Mouse (Mus musculus) layer of hippocampus, adult 2 months (tissue): ENCODE data around the gene Mark1. TPM values are rescaled to one million over a fixed set of nuclear protein-coding genes. Genes with fewer than 3 reads are reported as not detected.

ENCODE experiments used
- DNase-seq, 2 experiments: peaks; one replicate each; pipeline ENCODE4 v3.0.0; 2022; ENCODE audit warnings: low spot score in 2 of 2
- H3K27ac ChIP-seq: fragments of 200-600 bp; 2 replicates; pipeline ENCODE4 v1.8.1; 2022
- H3K4me3 ChIP-seq: fragments of 200-600 bp; 2 replicates; pipeline ENCODE4 v1.8.1; 2022; ENCODE audit warnings: mild to moderate bottlenecking
- CTCF ChIP-seq: fragments of 200-600 bp; conservative IDR thresholded peaks from 2 replicates; pipeline ENCODE4 v1.8.1; 2022; ENCODE audit warnings: antibody characterized with exemption, mild to moderate bottlenecking, moderate library complexity
- total RNA-seq, 2 experiments: library from RNA; stranded (reverse); gene quantifications; 2 replicates each; pipeline ENCODE4 v1.2.3; 2021

Mark1 gene
- total RNA-seq, 2 experiments from 2014 or later, result 49.4 to 51.6 TPM

- peak; percentile 27 to 46 for DNase-seq
These were observed 48.3 kb downstream of the Mark1 start for GRCm38 (mm10) chr1:184951057-184951456.

GRCm38 (mm10) chr1:184938106-184938505 lies 61.3 kb downstream of the Mark1 start:
- no peak for DNase-seq
- no peak for TF ChIP-seq CTCF
- Histone ChIP-seq H3K4me3 (no peak overlapping the region), H3K27ac (no peak overlapping the region)

More at GRCm38 (mm10) chr1:184951057-184951456, 48.3 kb downstream of the Mark1 start:
- H3K4me3 ChIP-seq, result no peak overlapping the region
- H3K27ac ChIP-seq, result peak overlapping the region; percentile 44; the same call in 1 of the 2 replicates
- no peak for TF ChIP-seq CTCF

- no peak for TF ChIP-seq CTCF
- DNase-seq, result no peak
These were observed 63.4 kb downstream of the Mark1 start for GRCm38 (mm10) chr1:184935980-184936379.

GRCm38 (mm10) chr1:184935490-184935889 lies 63.9 kb downstream of the Mark1 start:
- no peak for DNase-seq
- Histone ChIP-seq H3K27ac (no peak overlapping the region), H3K4me3 (no peak overlapping the region)
- no peak for TF ChIP-seq CTCF

More at GRCm38 (mm10) chr1:184935980-184936379, 63.4 kb downstream of the Mark1 start:
- H3K27ac ChIP-seq, result no peak overlapping the region
- no peak overlapping the region for H3K4me3 ChIP-seq

GRCm38 (mm10) chr1:184931097-184931496 lies 68.3 kb downstream of the Mark1 start:
- peak overlapping the region; percentile 67; the same call in 1 of the 2 replicates for H3K27ac ChIP-seq
- TF ChIP-seq CTCF, result no peak
- no peak for DNase-seq
- H3K4me3 ChIP-seq, result no peak overlapping the region

- Histone ChIP-seq H3K27ac (no peak overlapping the region), H3K4me3 (no peak overlapping the region)
- no peak for TF ChIP-seq CTCF
- no peak for DNase-seq
These were observed 71.0 kb downstream of the Mark1 start for GRCm38 (mm10) chr1:184928382-184928781.

- Histone ChIP-seq H3K27ac (no peak overlapping the region), H3K4me3 (no peak overlapping the region)
- no peak for DNase-seq
- no peak for TF ChIP-seq CTCF
These were observed 71.5 kb downstream of the Mark1 start for GRCm38 (mm10) chr1:184927911-184928310.

- no peak for TF ChIP-seq CTCF
- Histone ChIP-seq H3K27ac (no peak overlapping the region), H3K4me3 (no peak overlapping the region)
- DNase-seq, result no peak
These were observed 76.5 kb downstream of the Mark1 start for GRCm38 (mm10) chr1:184922824-184923223.

GRCm38 (mm10) chr1:184920057-184920456 lies 79.3 kb downstream of the Mark1 start:
- Histone ChIP-seq H3K27ac (no peak overlapping the region), H3K4me3 (no peak overlapping the region)
- DNase-seq, result no peak
- no peak for TF ChIP-seq CTCF

GRCm38 (mm10) chr1:184918227-184918888 lies 81.0 kb downstream of the Mark1 start:
- no peak overlapping the region for H3K4me3 ChIP-seq
- no peak overlapping the region for H3K27ac ChIP-seq
- peak; percentile 71 for TF ChIP-seq CTCF
- DNase-seq, result no peak

GRCm38 (mm10) chr1:184912336-184912735 lies 87.0 kb downstream of the Mark1 start:
- Histone ChIP-seq H3K4me3 (no peak overlapping the region), H3K27ac (no peak overlapping the region)
- no peak for TF ChIP-seq CTCF
- DNase-seq, result no peak

- H3K27ac ChIP-seq, result no peak overlapping the region
- TF ChIP-seq CTCF, result no peak
These were observed 87.5 kb downstream of the Mark1 start for GRCm38 (mm10) chr1:184911861-184912260.

GRCm38 (mm10) chr1:184908558-184908957 lies 90.8 kb downstream of the Mark1 start:
- Histone ChIP-seq H3K4me3 (no peak overlapping the region), H3K27ac (peak overlapping the region; percentile 46)
- TF ChIP-seq CTCF, result no peak
- no peak for DNase-seq

More at GRCm38 (mm10) chr1:184911861-184912260, 87.5 kb downstream of the Mark1 start:
- DNase-seq, result no peak
- no peak overlapping the region for H3K4me3 ChIP-seq
